Mouse (Mus musculus) hindbrain, embryonic 13.5 days (tissue): ENCODE results near the gene S100a6. TPM values are rescaled to one million over a fixed set of nuclear protein-coding genes. Genes with fewer than 3 reads are reported as not detected.

Source experiments
- ATAC-seq: fragments of 200-750 bp; cut with Nextera tagmentation; 2 replicates; pipeline ENCODE4 v1.8.0; 2017; ENCODE audit warnings: moderate TSS enrichment; ENCODE audit not compliant: low FRiP score
- H3K27ac ChIP-seq: fragments of 300-500 bp; sonication (generic); 2 replicates; pipeline ENCODE4 v1.5.1; 2015; ENCODE audit warnings: inconsistent platforms, mild to moderate bottlenecking, moderate library complexity
- H3K27me3 ChIP-seq: fragments of 300-500 bp; sonication (generic); 2 replicates; pipeline ENCODE4 v1.6.1; 2015; ENCODE audit warnings: mild to moderate bottlenecking, inconsistent platforms
- H3K36me3 ChIP-seq: fragments of 300-500 bp; sonication (generic); 2 replicates; pipeline ENCODE4 v1.6.1; 2015; ENCODE audit warnings: mild to moderate bottlenecking, inconsistent platforms
- H3K4me1 ChIP-seq: fragments of 300-500 bp; sonication (generic); replicated peaks from 2 replicates; pipeline ENCODE4 v1.6.1; 2015; ENCODE audit warnings: inconsistent platforms
- H3K4me2 ChIP-seq: fragments of 300-500 bp; sonication (generic); 2 replicates; pipeline ENCODE4 v1.6.1; 2015; ENCODE audit warnings: inconsistent platforms, mild to moderate bottlenecking, moderate library complexity
- H3K4me3 ChIP-seq: fragments of 300-500 bp; sonication (generic); 2 replicates; pipeline ENCODE4 v1.5.1; 2015; ENCODE audit warnings: mild to moderate bottlenecking, inconsistent platforms
- H3K9ac ChIP-seq: fragments of 300-500 bp; sonication (generic); 2 replicates; pipeline ENCODE4 v1.6.1; 2015; ENCODE audit warnings: mild to moderate bottlenecking, inconsistent platforms
- H3K9me3 ChIP-seq: fragments of 300-500 bp; sonication (generic); 2 replicates; pipeline ENCODE4 v1.6.1; 2016; ENCODE audit warnings: inconsistent platforms
- WGBS: fragments of 180-500 bp; shearing (Covaris S2); methylation state at CpG from one replicate; pipeline ENCODE4 v1.1.7; 2015; 5-methylcytosine and 5-hydroxymethylcytosine counted together
- polyA plus RNA-seq: library from polyadenylated mRNA; unstranded; fragments of >200 nt; fragmentation: Nextera tagmentation; extraction: Ambion mirVana; gene quantifications from 2 replicates; pipeline ENCODE4 v1.2.1, GENCODE M21; 2015

S100a6 gene
- polyA plus RNA-seq, 1 experiment from 2014 or later: 42.3 TPM

DNA sequence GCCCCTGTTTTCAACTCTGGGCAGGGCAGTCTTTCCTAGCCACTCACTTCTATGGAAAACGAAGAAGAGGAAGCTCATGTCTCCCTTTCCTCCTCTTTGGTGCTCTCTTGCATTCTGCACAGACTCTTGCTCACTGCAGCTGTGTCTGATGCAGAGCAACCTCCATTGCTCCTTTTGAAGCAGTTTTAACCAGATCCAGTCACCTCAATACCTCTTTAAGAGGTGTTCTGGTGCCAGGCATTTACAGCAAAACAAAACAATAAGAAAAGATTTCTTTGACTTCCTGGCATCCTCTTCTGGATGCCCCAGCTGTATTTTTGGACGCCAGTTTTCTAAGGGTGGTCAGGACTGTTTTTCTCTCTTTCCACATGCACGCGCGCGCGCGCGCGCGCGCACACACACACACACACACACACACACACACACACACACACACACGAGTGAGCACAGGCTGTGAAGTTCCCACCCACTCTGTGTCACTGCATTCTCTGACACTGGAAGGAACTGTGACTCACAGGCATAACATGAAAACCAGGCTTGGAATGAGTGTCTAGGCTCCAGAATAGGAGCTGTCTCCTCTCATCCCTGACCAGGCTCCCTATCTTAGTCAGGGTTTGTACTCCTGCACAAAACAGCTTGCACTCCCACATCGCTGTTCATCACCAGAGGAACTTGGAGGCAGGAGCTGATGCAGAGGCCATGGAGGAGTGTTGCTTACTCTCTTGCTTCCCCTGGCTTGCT is 25.2 kb upstream of the S100a6 start:
- H3K9ac ChIP-seq: no peak overlapping the region
- no peaks in the 10 kb centered on the region for H3K27me3 ChIP-seq
- no peak overlapping the region for H3K27ac ChIP-seq
- 90% methylated on average over 14 of the region's 14 CpGs for WGBS
- no peaks in the 10 kb centered on the region for H3K36me3 ChIP-seq
- no peak overlapping the region for H3K4me3 ChIP-seq
- ATAC-seq: no peak
- H3K4me2 ChIP-seq: no peak overlapping the region
- H3K9me3 ChIP-seq: no peaks in the 10 kb centered on the region
- H3K4me1 ChIP-seq: no peaks in the 10 kb centered on the region

DNA sequence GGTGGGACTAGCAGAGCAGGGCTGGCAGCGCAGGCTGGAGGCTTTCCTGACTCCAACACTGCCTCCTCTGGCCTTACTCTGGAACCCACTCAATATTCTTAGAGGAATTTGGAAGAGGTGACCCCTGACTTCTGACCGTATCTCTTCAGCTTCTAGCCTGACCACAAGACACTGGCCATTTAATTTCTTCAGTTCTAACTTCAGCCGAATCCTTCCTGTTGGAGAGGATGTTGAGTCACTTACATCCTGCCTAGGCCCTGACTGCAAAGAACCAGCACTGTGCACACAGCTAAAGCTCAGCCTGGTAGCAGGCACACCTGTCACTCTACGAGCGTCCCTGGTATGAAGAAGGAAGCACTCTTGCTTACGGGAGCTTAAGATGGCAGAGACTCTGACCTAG is 23.3 kb upstream of the S100a6 start:
- H3K9ac ChIP-seq: no peak overlapping the region
- ATAC-seq: no peak
- 90% methylated on average over 6 of the region's 6 CpGs for WGBS
- H3K27me3 ChIP-seq: no peaks in the 10 kb centered on the region
- H3K9me3 ChIP-seq: no peaks in the 10 kb centered on the region
- H3K36me3 ChIP-seq: no peaks in the 10 kb centered on the region
- H3K4me2 ChIP-seq: no peak overlapping the region
- no peaks in the 10 kb centered on the region for H3K4me1 ChIP-seq
- H3K27ac ChIP-seq: no peak overlapping the region
- H3K4me3 ChIP-seq: no peak overlapping the region

- 90% methylated on average over 8 of the region's 8 CpGs for WGBS
- H3K4me1 ChIP-seq: no peaks in the 10 kb centered on the region
Measured at GRCm38 (mm10) chr3:90589947-90590346, 22.7 kb upstream of the S100a6 start, which contains the start of gene S100a2. Gene S100a2, plus strand, starts transcription at chr3:90590247.

GRCm38 (mm10) chr3:90594466-90594865 is 18.2 kb upstream of the S100a6 start:
- WGBS: 90% methylated on average over 1 of the region's 1 CpGs
- no peak for ATAC-seq
- Histone ChIP-seq H3K4me3 (no peak overlapping the region), H3K4me1 (no peaks in the 10 kb centered on the region), H3K4me2 (no peak overlapping the region), H3K9ac (no peak overlapping the region), H3K27ac (no peak overlapping the region), H3K36me3 (no peaks in the 10 kb centered on the region), H3K27me3 (no peaks in the 10 kb centered on the region), H3K9me3 (no peaks in the 10 kb centered on the region)

More at GRCm38 (mm10) chr3:90589947-90590346, 22.7 kb upstream of the S100a6 start, which contains the start of gene S100a2:
- H3K9ac ChIP-seq: no peak within 1 kb of the TSS
- no peak within 1 kb of the TSS for H3K4me2 ChIP-seq
- no peaks in the 10 kb centered on the region for H3K27me3 ChIP-seq
- no peak for ATAC-seq
- no peaks in the 10 kb centered on the region for H3K9me3 ChIP-seq
- H3K4me3 ChIP-seq: no peak within 1 kb of the TSS
- no peak within 1 kb of the TSS for H3K27ac ChIP-seq
- H3K36me3 ChIP-seq: no peaks in the 10 kb centered on the region

GRCm38 (mm10) chr3:90595556-90595955 is 17.1 kb upstream of the S100a6 start:
- Histone ChIP-seq H3K4me3 (no peak overlapping the region), H3K27ac (no peak overlapping the region), H3K4me2 (no peak overlapping the region), H3K9me3 (no peaks in the 10 kb centered on the region), H3K36me3 (no peaks in the 10 kb centered on the region), H3K4me1 (no peaks in the 10 kb centered on the region), H3K9ac (no peak overlapping the region), H3K27me3 (no peaks in the 10 kb centered on the region)
- no peak for ATAC-seq
- 85% methylated on average over 5 of the region's 5 CpGs for WGBS

DNA sequence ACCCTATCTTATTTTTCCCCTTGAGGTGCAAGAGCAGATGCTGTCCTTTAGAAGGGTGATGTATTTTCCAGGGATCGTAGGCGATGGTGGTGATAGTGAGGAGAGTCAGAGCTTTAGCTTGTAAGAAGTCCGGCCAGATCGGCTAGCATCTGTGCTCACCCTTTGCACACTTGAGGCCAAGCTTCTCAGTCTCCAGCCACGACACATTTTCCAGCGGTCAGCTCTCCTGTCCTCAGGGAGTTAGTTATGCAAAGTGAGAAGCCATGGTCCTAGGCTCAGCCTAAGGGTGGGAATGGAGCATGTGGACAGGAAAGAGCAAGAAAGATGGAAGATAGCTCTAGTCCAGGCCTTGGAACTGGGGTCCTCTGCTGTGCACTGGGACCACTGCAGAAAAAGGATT is 15.9 kb upstream of the S100a6 start:
- ATAC-seq: no peak
- H3K36me3 ChIP-seq: no peaks in the 10 kb centered on the region
- 89% methylated on average over 6 of the region's 6 CpGs for WGBS

DNA sequence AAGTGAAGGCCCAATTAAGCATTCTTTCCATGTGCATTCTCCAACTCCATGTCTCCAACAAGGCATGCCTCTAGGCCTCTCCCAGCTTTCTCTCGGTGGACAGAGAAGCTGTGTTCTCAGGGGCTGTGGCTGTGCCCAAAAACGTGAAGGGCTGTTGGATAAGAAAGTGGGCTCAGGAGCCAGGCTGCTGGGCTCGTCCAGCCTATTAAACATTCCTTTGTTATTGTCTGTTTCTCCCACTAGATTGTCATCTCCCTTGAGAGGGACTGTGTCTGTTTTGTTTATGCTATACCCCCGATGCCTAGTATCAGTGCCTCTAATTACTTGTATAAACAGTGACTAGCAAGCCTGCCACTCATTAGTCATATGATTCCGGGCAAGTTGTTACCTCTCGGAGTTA is 14.9 kb upstream of the S100a6 start:
- no peak overlapping the region for H3K9ac ChIP-seq
- no peaks in the 10 kb centered on the region for H3K9me3 ChIP-seq
- no peaks in the 10 kb centered on the region for H3K4me1 ChIP-seq
- ATAC-seq: no peak
- 60% methylated on average over 6 of the region's 6 CpGs for WGBS
- H3K4me2 ChIP-seq: no peak overlapping the region
- H3K27ac ChIP-seq: no peak overlapping the region
- no peaks in the 10 kb centered on the region for H3K36me3 ChIP-seq
- H3K27me3 ChIP-seq: no peaks in the 10 kb centered on the region
- H3K4me3 ChIP-seq: no peak overlapping the region

More for the DNA sequence above, 15.9 kb upstream of the S100a6 start:
- no peak overlapping the region for H3K9ac ChIP-seq
- H3K27me3 ChIP-seq: no peaks in the 10 kb centered on the region
- H3K4me1 ChIP-seq: no peaks in the 10 kb centered on the region
- H3K9me3 ChIP-seq: no peaks in the 10 kb centered on the region
- H3K4me2 ChIP-seq: no peak overlapping the region
- no peak overlapping the region for H3K4me3 ChIP-seq
- no peak overlapping the region for H3K27ac ChIP-seq

- Histone ChIP-seq H3K36me3 (no peaks in the 10 kb centered on the region), H3K4me2 (no peak overlapping the region), H3K4me1 (no peaks in the 10 kb centered on the region), H3K9ac (no peak overlapping the region), H3K9me3 (no peaks in the 10 kb centered on the region), H3K27ac (no peak overlapping the region), H3K27me3 (no peaks in the 10 kb centered on the region), H3K4me3 (no peak overlapping the region)
- 91% methylated on average over 4 of the region's 4 CpGs for WGBS
- ATAC-seq: no peak
Measured at GRCm38 (mm10) chr3:90598212-90598611, 14.5 kb upstream of the S100a6 start.

DNA sequence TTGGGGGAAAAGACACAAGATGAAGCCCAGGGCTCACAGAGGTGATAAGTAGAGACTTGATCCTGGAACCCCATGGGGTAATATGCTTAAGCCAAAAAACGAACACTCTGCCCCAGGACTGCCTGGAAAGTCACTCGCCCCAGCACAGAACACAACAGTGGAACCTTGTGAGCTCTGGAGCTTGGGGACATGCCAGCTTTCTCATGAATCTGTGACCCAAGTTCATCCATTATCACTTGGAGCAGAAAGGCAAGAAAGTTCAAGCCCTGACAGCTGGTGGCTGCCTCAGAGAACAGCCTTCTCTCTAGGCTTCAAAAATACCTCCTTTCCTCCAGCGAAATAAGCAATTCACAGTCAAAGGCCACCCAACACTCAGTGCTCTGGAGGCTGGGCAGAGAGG is 13.3 kb upstream of the S100a6 start:
- WGBS: 81% methylated on average over 3 of the region's 3 CpGs
- H3K36me3 ChIP-seq: no peaks in the 10 kb centered on the region
- H3K27me3 ChIP-seq: no peaks in the 10 kb centered on the region
- H3K9me3 ChIP-seq: no peaks in the 10 kb centered on the region
- no peak overlapping the region for H3K4me2 ChIP-seq
- H3K4me3 ChIP-seq: no peak overlapping the region
- no peak overlapping the region for H3K9ac ChIP-seq
- ATAC-seq: no peak
- no peak overlapping the region for H3K27ac ChIP-seq
- H3K4me1 ChIP-seq: 0 out of 2 replicates have a peak, but pooled peaks cover 3% of the 10 kb centered on the region

- 87% methylated on average over 6 of the region's 6 CpGs for WGBS
- H3K36me3 ChIP-seq: no peaks in the 10 kb centered on the region
- H3K4me2 ChIP-seq: no peak overlapping the region
- H3K27me3 ChIP-seq: no peaks in the 10 kb centered on the region
- H3K27ac ChIP-seq: no peak overlapping the region
- H3K4me3 ChIP-seq: no peak overlapping the region
- no peak overlapping the region for H3K9ac ChIP-seq
- H3K4me1 ChIP-seq: peaks cover 9% of the 10 kb centered on the region; the same call in 1 of the 2 replicates
- no peaks in the 10 kb centered on the region for H3K9me3 ChIP-seq
- ATAC-seq: no peak
Measured at GRCm38 (mm10) chr3:90600036-90600435, 12.6 kb upstream of the S100a6 start.

DNA sequence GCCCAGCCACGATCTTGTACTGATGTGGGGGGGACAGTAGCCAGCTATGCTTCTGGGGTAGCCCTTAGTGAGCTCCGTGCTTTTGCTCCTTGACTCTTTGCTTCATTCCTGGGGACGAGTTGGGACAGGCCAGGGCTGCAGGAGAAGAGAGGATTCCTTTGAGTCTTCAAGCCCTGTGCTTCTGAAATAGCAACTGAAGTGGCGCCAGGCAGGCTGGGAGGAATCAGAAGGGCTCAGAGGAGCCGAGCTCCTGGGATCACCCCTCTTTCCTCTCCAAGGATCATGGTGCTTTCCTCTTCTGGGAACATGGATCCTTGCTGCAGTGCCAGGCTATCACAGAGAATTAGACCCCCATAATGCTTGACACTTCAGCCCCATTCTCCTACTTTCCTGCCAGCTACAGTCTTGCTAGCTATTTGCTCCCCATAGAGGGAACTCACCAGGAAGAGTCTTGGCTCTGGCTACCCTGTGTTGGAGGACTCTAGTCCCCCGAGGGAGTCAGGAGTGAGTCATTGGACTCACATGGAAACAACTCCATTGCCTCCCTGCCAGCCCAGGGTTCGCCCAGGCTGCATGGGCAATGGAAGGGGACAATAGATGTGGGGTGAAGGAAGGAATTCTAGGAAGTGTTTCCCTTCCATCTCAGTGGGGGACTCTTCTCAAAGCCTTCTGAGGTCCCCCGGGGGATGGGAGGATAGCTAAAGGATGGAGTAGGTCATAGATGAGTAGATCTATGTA is 12.1 kb upstream of the S100a6 start:
- Histone ChIP-seq H3K9ac (no peak overlapping the region), H3K27ac (no peak overlapping the region), H3K27me3 (no peaks in the 10 kb centered on the region), H3K4me3 (no peak overlapping the region), H3K4me2 (no peak overlapping the region), H3K4me1 (peaks cover 9% of the 10 kb centered on the region; the same call in 1 of the 2 replicates), H3K9me3 (no peaks in the 10 kb centered on the region), H3K36me3 (no peaks in the 10 kb centered on the region)
- WGBS: 81% methylated on average over 8 of the region's 8 CpGs
- ATAC-seq: no peak

DNA sequence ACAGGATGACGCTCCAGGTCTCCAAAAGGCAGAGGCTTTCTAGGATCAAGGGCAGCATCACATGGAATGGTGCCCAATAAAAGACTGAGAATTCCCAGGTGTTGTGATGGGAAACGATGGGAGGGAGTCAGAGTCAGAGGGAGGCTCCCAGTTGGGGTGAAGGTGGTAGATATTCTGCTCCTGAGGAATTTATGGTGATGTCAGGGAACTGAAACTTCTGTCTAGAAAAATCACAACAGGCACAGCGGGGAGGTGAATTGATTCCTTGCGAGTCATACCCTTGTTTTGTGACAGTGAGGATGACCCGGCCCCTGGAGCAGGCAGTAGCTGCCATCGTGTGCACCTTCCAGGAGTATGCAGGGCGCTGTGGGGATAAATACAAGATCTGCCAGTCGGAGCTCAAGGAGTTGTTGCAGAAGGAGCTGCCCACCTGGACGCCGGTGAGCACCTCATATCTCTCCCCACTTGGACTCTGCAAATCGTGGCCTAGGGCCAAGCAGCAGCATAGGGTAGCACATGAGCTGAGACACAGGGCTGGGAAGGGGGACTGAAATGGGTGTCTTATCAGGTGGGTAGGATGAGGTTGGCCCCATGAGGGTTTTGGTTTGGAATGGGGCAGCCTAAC is 11.1 kb upstream of the S100a6 start, which contains the start of gene Gm42674:
Gene Gm42674 (plus strand): TSS at position 419 of the 625 bp plus-strand sequence.
- H3K27me3 ChIP-seq: no peaks in the 10 kb centered on the region
- H3K27ac ChIP-seq: no peak within 1 kb of the TSS
- no peak within 1 kb of the TSS for H3K9ac ChIP-seq
- no peak within 1 kb of the TSS for H3K4me2 ChIP-seq
- 84% methylated on average over 11 of the region's 11 CpGs for WGBS
- peaks cover 9% of the 10 kb centered on the region; the same call in 1 of the 2 replicates for H3K4me1 ChIP-seq
- no peak for ATAC-seq
- no peaks in the 10 kb centered on the region for H3K36me3 ChIP-seq
- no peaks in the 10 kb centered on the region for H3K9me3 ChIP-seq
- H3K4me3 ChIP-seq: no peak within 1 kb of the TSS
